Mouse (Mus musculus) myocyte (in vitro differentiated cells): ENCODE measurements around the gene Ccdc171.

Experiments
- E2F4 ChIP-seq: IDR thresholded peaks from one replicate; pipeline ENCODE4 v1.6.1; 2011; ENCODE audit warnings: mild to moderate bottlenecking, control low read depth, moderate library complexity; ENCODE audit not compliant: insufficient read depth
- MYOD1 ChIP-seq, 3 experiments: IDR thresholded peaks; one replicate each; pipeline ENCODE4 v1.6.1; 2011; ENCODE audit warnings: control low read depth in 2 of 3, low read depth in 2 of 3, mild to moderate bottlenecking in 2 of 3, moderate library complexity in 1 of 3; ENCODE audit not compliant: insufficient read length in 2 of 3, control insufficient read depth in 1 of 3
- POLR2A ChIP-seq: IDR thresholded peaks from one replicate; pipeline ENCODE4 v1.6.1; 2011; ENCODE audit warnings: low read depth, mild to moderate bottlenecking, control low read depth, moderate library complexity; ENCODE audit not compliant: insufficient read length
- POLR2AphosphoS2 ChIP-seq: IDR thresholded peaks from one replicate; pipeline ENCODE4 v1.6.1; 2011; ENCODE audit warnings: low read depth, control low read depth; ENCODE audit not compliant: insufficient read length
- SRF ChIP-seq: IDR thresholded peaks from one replicate; pipeline ENCODE4 v1.6.1; 2011; ENCODE audit warnings: low read depth; ENCODE audit not compliant: control insufficient read depth, insufficient read length
- TCF12 ChIP-seq: IDR thresholded peaks from one replicate; pipeline ENCODE4 v1.6.1; 2011; ENCODE audit warnings: mild to moderate bottlenecking, control low read depth; ENCODE audit not compliant: poor library complexity, insufficient read depth, severe bottlenecking

GRCm38 (mm10) chr4:83681081-83681480, 155.7 kb downstream of the Ccdc171 start:
- TF ChIP-seq TCF12 (no peak), E2F4 (no peak), SRF (no peak), MYOD1 (IDR thresholded peaks at IDR 0.05; ENCODE audit: control insufficient read depth in 1 of 3, insufficient read length in 2 of 3, low read depth in 2 of 3) (no peak), POLR2A (no peak), POLR2AphosphoS2 (no peak)
